Mouse (Mus musculus) left cerebral cortex, adult 9 months (tissue): ENCODE measurements around the gene Foxd3.
"Not testable (repeated sequence)": the region's sequence is repeated elsewhere in the genome, so short reads cannot be mapped to it uniquely, and the experiment has no call there.

Experiments
- DNase-seq, 2 experiments: peaks; one replicate each; pipeline ENCODE4 v3.0.0; 2022; ENCODE audit warnings: low spot score in 2 of 2

Gene Foxd3

GRCm38 (mm10) chr4:99655937-99656604 is at the start of gene Foxd3:
Foxd3 (plus strand) TSS chr4:99656299.
- DNase-seq, result no peak

GRCm38 (mm10) chr4:99612156-99612555 is 43.9 kb upstream of the Foxd3 start:
- no peak for DNase-seq

GRCm38 (mm10) chr4:99612609-99613350 is 43.3 kb upstream of the Foxd3 start:
- no peak for DNase-seq

- no peak for DNase-seq
Measured at GRCm38 (mm10) chr4:99626047-99626844, 29.9 kb upstream of the Foxd3 start.

- DNase-seq, result no peak
Measured at GRCm38 (mm10) chr4:99627057-99627456, 29.0 kb upstream of the Foxd3 start.

GRCm38 (mm10) chr4:99636038-99636437 is 20.1 kb upstream of the Foxd3 start:
- DNase-seq, result no peak

GRCm38 (mm10) chr4:99636711-99637110 is 19.4 kb upstream of the Foxd3 start:
- DNase-seq, result no peak

GRCm38 (mm10) chr4:99640619-99641018 is 15.5 kb upstream of the Foxd3 start:
- not testable (repeated sequence) for DNase-seq

GRCm38 (mm10) chr4:99641920-99642319 is 14.2 kb upstream of the Foxd3 start:
- no peak for DNase-seq

GRCm38 (mm10) chr4:99645560-99645959 is 10.5 kb upstream of the Foxd3 start:
- DNase-seq, result no peak

GRCm38 (mm10) chr4:99650088-99650944 is 5.8 kb upstream of the Foxd3 start:
- no peak for DNase-seq

GRCm38 (mm10) chr4:99650945-99651690 is 5.0 kb upstream of the Foxd3 start:
- DNase-seq, result no peak

- DNase-seq, result no peak
Measured at GRCm38 (mm10) chr4:99651823-99652450, 4.2 kb upstream of the Foxd3 start.

GRCm38 (mm10) chr4:99652576-99653210 is 3.4 kb upstream of the Foxd3 start:
- no peak for DNase-seq

GRCm38 (mm10) chr4:99653216-99653607 is 2.9 kb upstream of the Foxd3 start:
- DNase-seq, result no peak

GRCm38 (mm10) chr4:99653608-99654221 is 2.4 kb upstream of the Foxd3 start:
- DNase-seq, result no peak

GRCm38 (mm10) chr4:99654621-99655296 is 1.3 kb upstream of the Foxd3 start:
- no peak for DNase-seq

- DNase-seq, result no peak
Measured at GRCm38 (mm10) chr4:99656605-99657429, 718 bp downstream of the Foxd3 start.
